Mouse (Mus musculus) brain, embryonic 14.5 days (tissue): Measurements from ENCODE around the gene Cadps.

Experiments
- CTCF ChIP-seq: fragments of 200-500 bp; IDR thresholded peaks from 2 replicates; pipeline ENCODE4 v1.5.1; 2012; ENCODE audit warnings: inconsistent platforms, mild to moderate bottlenecking, moderate library complexity, borderline replicate concordance; ENCODE audit not compliant: insufficient read depth, insufficient read length; ENCODE audit errors: extremely low read depth
- POLR2A ChIP-seq: fragments of 200-500 bp; IDR thresholded peaks from 2 replicates; pipeline ENCODE4 v1.6.1; 2012; ENCODE audit warnings: mild to moderate bottlenecking, inconsistent platforms, borderline replicate concordance; ENCODE audit not compliant: poor library complexity, insufficient read depth, insufficient read length, severe bottlenecking; ENCODE audit errors: extremely low read depth

GRCm38 (mm10) chr14:12784296-12784695 lies 38.6 kb downstream of the Cadps start:
- no peak for TF ChIP-seq POLR2A
- TF ChIP-seq CTCF: no peak
